Mouse (Mus musculus) heart, adult 18-20 months (tissue): Measurements from ENCODE around the gene Olfr718-ps1. TPM values are rescaled to one million over a fixed set of nuclear protein-coding genes. Genes with fewer than 3 reads are reported as not detected.
"Not testable (repeated sequence)": the region's sequence is repeated elsewhere in the genome, so short reads cannot be mapped to it uniquely, and the experiment has no call there.

Experiments used
- DNase-seq, 2 experiments: peaks; one replicate each; pipeline ENCODE4 v3.0.0; 2021 to 2022; ENCODE audit warnings: mixed read lengths in 1 of 2
- long read RNA-seq, 2 experiments: library from polyadenylated mRNA; stranded (forward); transcript quantifications; one replicate each; pipeline ENCODE4 v2.0.0; 2021
- total RNA-seq, 2 experiments: library from RNA; stranded (reverse); gene quantifications; 2 replicates each; pipeline ENCODE4 v1.2.3; 2021

The Olfr718-ps1 gene
- total RNA-seq, result not detected
- long read RNA-seq, experiment 1, result 0 reads
- long read RNA-seq, experiment 2, result 0 reads

DNA sequence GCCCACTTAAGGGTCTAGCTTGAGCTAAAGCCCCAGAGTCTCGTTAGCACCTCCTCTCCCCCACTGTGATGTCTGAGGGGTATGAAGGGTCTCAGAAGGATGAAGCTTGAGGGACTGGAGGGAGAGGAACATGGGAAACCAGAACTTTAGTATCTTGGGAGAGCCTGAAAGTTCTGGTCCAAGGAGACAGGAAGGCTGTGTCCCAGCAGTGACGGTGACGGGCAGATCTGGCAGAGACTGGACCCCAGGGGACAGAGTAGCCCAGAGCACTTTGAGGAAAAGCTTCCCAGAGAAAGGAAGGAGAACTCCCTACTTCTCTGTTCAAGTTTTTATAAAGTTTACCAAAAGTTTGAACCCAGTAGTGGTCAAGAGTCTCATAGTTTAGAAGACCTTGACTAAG is at the start of gene Olfr718-ps1:
Olfr718-ps1 (minus strand) TSS at position 101 of the 400 bp plus-strand sequence.
- no peak for DNase-seq

DNA sequence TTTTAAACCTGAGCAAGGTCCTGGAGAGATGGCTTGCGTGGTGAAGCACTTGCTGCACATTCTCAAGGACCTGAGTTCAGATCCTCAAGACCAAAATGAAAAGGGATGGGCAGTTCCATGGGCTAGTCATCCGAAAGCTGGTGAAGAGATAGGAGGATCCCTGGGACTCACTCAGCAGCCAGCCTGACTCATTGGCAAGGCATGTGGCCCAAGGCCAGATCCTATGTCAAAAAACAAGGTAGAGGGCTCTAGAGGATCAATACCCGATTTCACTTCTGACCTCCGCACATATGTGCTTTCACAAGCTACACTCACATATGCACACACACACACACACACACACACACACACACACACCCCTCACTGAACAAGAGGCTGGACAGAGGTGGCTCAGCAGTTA is 49.1 kb upstream of the Olfr718-ps1 start:
- DNase-seq, result no peak

DNA sequence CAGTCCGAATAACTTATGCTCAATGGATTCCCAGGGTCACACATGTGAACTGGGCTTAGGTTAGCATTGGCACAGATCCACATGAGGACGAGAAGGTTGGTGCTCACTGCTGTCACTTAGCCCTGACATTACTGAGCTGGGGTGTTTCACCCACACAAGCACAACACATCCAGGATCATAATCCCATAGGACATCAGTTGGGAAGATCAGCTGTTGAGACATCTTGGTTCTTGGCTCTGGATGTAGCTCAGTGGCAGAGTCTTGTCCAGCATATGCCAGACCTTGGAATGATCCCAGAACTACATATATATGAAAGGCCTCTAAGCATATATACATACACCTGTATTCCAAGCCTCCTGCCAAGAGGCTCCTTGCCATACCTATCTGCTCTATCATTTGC is 47.8 kb upstream of the Olfr718-ps1 start:
- no peak for DNase-seq

DNA sequence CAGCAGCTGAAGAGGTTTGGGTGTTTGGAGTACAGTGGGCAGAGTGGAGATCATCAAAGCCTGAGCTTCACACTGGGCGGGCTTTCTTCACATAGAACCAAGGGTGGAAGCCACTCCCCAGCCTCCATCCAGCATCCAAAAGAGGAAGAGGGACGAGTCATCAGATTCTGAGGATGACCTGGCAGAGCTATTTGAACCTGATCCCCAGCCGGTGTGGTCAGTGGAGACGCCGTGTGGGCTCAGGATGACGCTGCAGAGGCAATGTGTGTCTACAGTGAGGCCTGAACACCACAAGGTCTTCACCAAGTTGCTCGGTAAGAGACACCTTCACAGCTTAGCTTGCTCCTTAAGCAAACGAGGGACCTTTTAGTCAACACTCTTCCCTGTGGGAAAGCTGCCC is 47.4 kb upstream of the Olfr718-ps1 start:
- DNase-seq, result not testable (repeated sequence)

DNA sequence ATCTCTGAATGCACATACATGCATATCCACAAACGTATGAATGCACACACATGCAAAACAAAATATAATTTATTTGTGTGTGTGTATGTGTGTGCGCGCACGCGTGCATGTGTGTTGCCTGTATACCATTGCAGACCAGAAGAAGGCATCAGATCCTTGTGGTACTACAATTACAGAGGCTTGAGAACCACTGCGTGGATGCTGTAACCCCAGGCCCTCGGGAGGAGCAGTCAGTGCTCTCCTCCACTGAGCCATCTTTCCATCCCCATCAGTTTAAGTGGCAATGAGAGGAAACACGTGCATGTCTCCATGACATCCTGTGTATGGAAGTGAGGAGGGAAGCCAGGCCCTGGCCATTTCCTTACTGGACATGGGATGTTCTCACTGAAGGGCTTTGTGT is 45.4 kb upstream of the Olfr718-ps1 start:
- DNase-seq, result no peak

DNA sequence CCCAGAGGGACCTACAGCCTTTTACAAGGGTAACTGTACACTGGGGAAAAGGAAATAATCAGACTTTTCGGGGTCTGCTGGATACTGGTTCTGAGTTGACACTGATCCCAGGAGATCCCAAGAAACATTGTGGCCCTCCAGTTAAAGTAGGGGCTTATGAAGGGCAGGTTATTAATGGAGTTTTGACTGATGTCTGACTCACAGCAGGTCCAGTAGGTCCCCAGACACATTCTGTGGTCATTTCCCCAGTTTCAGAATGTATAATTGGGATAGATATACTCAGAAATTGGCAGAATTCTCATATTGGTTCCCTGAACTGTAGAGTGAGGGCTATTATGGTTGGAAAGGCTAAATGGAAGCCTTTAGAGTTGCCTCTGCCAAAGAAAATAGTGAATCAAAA is 40.6 kb upstream of the Olfr718-ps1 start:
- DNase-seq, result not testable (repeated sequence)

DNA sequence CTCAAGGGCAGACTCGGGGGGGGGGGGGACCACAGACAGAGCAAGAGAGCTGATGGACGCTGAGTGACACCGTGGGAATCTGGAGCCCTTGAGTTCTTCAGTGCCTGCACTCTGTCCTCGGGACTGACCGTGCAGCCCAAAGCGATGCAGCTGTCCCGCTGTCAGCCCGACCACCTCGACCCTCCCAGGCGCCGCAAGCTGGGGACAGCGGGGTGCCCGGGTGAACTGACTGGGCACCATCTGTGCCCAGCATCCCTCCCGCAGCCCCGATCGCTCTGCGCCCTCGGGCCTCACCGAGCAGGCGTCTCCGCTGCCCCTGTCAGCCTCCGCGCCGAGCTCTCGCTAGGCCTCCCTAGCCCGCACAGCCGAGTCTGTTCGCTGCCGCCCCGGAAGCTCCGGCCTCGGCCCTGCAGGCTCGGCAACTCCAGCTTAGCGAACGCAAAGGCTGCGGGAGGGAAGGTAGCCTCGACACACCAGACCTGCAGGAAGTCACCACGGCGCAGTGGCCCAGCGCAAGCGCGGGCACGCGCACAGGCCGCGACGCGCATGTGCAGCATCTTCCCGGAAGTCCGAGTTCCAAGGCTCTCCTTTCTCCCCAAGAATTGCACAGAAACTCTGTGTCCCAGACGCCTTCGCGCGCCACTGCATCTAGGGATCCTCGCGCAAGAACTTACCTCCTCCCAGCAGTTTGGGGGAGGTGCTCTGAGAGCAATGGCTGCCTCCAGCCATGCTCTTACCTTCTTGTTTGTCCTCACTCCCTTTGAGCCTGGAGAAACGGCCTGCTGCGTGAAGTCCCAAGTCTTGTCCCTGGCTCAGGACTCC is 33.1 kb upstream of the Olfr718-ps1 start, which contains the start of the genes Rbak and Spdye4b:
Rbak (minus strand) TSS at position 521 of the 822 bp plus-strand sequence.
Spdye4b (plus strand) TSS at position 763 of the 822 bp plus-strand sequence.
- peak; percentile 93 to 97 for DNase-seq

DNA sequence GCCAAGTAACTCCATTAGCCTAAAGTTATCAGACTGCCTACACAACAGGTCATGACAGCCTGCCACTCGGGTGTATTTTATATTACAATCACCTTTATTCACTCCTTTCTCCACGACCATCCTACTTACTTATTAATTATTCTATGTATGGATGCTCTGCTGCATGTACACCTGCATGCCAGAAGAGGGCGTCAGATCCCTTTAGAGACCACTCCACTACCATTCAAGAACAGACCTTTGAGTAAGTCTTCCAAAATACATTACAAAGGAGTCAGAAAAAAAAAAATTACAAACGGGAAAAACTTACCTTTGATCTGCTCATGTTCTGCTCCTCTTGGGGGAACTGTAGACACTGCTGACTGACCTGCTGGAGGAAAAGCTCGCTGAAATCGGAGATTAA is 31.8 kb upstream of the Olfr718-ps1 start:
- DNase-seq, result no peak

DNA sequence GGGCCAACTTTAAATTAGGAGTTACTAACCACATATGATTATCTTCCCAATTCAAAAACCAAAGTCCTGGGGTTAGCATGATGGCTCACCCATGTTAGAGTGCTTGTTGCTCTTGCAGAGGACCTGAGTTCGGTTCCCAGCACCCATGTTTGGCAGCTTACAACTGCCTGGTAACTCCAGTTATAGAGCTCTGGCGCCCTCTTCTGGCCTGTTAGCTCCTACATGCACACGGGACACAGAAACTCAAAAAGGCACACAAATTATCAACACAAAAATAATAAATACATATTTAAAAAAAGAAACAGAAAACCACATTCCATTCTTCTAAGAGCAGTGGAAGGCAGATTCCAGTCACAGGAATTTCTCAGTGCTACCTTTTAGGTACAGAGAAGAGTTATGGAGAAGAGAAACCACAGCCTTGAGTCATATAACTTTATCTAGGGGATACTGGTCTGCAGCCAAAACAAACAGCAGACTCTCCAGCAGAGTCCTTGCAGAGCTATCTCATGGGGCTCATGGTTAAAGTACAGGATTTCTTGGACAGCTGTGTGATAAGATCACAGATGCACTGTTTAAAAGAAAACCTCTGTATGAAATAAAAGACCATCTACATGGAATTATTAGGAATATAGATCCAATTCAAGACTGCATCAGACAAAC is 30.3 kb upstream of the Olfr718-ps1 start:
- DNase-seq, result no peak

DNA sequence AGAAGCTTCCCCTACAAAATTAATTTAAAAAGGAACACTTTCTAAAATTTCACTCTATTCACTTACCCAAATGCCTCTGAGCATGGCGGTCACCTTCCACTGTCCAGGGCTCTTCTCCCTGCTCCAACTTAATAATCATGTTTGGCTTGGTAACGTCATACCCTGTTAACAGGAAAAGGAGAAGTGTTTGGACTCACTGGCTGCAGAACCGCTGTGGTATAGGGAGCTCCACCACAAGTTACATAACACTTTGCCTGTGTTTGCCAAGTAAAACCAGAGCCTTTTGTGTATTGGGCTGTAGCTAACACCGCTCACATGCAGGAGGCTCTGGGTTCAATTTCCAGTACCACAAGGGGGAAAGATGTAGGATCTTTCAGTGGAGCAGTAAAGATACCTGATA is 28.6 kb upstream of the Olfr718-ps1 start:
- DNase-seq, result no peak

DNA sequence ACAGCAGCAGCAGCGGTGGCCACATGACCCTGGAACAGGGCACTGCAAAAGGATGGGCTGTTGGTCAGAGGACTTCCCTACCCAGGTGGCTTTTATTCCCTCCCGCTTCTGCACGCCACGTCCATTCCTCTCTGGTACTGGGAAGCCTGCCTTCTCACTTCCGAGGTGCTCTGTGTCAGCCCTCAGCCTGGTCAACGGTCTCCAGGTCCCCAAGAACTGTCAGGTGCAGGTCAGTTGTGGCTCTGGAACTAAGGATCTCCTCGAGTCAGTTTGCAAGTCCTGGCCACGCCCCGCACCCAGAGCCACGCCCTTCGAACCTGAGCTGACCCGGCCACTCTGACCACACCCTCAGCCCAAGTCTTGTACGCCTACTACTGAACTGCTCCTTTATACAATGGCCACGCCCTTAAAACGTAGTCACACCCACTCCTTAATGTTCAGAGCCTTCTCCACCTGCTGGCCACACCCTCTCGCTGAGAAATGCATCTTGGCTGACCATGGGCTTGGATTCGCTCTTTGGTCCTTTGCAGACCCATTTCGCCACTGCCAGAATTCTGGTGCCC is 18.2 kb upstream of the Olfr718-ps1 start:
- no peak for DNase-seq

DNA sequence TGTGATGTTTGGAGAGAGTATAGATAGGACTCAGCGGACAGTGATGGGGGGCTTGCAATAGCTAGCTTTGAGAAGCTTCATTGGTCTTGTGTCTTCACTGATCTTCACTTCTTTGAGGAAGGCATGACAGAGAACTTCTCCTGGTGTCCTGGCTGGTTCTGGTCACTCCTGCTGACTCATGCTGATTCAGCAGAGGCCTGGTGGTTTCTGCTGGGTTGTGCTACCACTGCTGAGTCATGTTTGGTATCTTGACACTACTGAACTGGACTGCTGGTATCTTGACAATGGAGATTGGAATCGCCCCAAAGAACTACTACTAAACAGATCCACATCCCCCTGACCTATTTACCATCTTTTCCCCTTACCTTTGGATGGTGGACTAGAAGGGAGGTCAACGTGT is 8.2 kb upstream of the Olfr718-ps1 start:
- no peak for DNase-seq

DNA sequence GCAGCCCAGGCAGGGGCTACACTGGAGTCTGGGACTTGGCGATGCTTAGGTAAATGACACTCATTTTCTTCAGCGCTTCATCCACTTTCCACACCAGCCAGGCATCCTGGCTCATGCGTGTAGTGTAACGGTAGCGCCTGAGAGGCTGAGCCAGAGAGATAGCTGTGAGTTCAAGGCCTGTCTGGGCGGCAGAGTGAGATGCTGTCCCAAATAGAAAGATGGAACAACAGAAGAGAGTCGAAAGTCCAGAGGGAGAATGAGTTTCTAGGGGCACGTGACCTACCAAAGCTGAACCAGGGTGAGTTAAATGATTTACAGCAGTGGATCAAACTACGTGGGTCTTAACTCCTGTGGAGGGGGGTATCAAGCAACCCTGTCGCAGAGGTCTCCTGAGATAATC is 6.4 kb upstream of the Olfr718-ps1 start:
- no peak for DNase-seq

DNA sequence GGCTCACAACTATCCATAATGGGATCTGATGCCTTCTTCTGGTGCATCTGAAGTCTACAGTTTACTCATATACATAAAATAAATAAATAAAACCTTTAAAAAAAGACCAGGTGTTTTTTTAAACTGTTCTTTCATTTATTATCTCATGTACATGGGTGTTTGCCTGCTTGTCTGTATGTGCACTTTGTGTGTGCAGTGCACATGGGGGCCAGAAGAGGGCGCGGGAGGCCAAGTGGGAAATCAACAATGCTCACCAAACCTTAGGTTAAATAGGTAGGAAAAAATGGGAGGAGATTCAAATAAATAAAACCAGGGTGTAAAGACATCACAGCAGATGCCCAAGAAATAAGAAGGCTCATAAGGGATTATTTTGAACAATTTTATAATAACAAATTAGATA is 2.7 kb upstream of the Olfr718-ps1 start:
- DNase-seq, result no peak

DNA sequence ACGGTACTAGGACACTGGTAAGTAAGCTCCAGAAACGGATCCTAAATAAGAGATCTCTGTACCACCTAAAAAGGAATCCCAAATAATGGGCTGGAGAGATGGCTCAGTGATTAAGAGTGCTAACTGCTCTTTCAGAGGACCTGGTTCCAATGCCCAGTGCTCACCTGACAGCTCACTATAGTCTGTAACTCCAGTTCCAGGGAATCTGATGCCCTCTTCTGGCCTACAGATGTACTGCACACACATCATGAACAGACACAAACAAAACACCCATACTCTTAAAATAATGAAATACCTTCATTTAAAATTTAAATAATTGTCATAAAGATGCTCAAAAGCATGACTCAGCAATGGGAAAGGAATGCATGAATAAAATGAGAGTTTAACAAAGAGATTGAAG is 2.2 kb upstream of the Olfr718-ps1 start:
- no peak for DNase-seq

DNA sequence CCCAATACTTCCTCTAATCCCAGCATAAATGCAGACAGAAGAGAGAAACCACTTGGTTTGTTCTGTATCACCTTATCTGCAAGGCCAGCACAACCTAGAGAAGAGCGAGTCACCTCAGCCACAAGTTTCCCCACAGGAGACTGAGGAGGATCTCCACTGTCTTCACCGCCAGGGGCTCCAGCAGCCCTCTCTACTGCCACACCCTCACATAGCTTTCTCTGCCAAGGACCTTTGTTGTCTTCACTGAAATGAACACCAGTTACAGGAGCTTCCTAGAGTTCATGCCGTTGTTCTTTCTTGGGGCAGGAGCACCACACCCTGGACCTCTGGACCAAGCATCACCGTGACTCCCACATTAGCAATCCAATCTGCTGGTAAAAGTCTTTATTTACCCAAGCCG is 1.3 kb upstream of the Olfr718-ps1 start:
- no peak for DNase-seq

DNA sequence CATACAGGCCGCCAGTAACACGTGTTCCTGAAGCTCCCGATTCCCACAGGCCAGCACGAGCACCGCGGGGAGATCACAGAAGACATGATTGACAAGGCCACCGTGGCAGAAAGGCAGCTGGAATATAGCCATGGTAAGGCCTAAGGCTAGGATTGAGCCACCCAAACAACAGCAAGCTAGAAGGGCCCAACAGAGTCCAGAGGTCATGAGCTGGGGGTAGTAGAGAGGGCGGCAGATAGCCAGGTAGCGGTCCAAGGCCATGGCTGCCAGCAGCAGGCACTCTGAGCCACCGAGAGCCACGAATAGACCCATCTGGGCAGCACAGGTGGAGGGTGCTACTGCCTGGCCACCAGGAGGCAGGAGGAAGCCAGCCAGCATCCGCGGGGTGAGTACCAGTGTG is 9.8 kb downstream of the Olfr718-ps1 start:
- DNase-seq, result no peak

DNA sequence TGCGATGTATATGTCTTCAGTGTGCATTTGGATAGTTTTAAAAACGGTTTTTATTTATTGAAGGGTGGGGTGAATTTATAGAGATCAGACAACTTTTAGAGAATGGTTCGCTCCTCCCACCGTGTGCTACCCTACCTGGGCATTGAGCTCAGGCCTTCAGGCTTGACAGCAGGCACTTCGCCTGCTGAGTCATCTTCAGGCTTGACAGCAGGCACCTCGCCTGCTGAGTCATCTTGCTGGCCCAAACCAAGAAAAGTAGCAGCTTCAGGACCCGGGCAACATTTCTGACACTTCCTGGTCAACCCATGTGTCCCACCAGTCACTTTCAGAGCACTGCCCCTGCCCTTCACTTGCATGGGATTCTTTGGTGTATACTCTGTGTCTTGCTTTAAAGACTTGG is 12.3 kb downstream of the Olfr718-ps1 start:
- no peak for DNase-seq

DNA sequence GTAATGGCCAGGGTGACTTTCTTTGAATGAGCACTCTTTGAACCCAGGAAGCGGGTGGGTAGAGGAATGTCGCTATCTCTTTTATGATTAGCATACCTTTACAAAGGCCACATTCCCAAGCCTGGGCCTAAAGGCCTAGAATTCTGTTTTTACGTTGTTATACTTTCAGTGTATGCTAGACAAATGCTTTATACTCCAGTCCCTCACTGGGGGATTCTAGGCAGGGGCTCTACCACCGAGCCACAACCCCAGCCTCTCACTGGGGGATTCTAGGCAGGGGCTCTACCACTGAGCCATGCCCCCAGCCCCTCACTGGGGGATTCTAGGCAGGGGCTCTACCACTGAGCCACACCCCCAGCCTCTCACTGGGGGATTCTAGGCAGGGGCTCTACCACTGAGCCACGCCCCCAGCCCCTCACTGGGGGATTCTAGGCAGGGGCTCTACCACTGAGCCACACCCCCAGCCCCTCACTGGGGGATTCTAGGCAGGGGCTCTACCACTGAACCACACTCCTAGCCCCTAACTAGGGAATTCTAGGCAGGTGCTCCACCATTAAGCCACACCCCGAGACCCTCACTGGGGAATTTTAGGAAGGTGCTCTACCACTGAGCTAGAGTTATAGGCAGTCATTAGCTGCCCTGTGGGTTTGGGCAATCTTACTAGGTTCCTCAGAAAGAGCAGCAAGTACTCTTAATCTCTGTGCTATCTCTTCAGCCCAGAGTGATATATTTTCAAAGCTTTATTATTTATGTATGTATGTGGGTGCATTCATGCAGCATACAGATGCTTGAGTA is 13.0 kb downstream of the Olfr718-ps1 start:
- DNase-seq, result not testable (repeated sequence)

DNA sequence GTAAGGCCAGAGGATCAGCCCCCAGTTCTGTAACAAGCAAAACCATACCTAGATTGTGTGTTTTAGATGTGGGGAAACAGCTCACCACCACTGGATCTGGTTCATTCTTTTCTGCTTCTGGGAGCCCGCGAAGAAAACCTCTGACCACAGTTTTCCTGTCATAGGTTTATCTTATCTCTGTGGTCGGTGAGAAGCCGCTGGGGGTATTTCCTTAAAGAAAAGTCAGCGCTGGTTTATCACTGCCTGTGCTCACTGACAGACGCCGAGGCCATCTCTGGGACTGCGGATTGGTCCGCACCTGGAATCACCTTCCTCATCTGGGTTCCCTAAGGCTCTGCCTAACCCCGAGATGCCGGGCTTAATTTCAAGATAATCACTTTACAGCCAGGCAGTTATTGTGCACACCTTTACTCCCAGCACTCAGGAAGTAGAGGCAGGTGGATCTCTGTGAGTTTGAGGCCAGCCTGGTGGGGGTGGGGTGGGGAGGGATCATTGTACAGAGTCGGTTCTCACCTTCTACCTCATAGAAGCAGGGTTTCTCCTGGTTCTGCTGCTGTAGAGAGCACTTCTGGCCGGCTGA is 14.4 kb downstream of the Olfr718-ps1 start:
- DNase-seq, result no peak

DNA sequence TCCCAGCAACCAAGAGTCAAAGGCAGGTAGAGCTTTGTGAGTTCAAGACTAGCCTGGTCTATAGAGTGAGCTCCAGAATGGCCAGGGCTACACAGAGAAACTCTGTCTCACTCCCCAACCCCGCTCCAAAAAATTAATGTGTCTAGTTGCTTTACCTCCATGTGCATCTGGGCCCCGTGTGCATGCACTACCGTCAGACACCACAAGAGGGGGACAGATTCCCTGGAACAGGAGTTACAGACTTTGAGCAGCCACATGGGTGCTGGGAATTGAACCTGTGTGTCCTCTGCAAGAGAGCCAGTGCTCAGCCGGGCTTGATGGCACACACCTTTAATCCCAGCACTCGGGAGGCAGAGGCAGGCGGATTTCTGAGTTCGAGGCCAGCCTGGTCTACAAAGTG is 17.0 kb downstream of the Olfr718-ps1 start:
- DNase-seq, result no peak

DNA sequence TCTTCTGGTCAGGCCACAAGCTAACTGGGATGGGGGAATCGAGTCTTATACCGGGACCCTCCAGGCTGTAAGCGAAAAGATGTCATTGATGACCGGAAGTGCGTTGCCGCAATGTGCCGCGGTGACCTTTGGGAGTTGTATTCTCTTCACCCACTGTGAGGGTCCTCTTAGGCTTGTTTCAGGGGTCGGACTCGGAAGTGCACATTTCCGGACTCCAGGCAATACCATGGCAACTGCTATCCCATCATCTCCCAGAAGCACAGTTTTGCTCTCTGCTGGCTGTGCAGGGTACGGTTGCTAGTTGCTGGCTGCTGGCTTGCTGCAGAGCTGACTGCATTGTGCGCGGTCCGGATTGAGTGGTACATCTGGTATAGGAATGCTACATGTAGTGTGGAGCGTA is 18.3 kb downstream of the Olfr718-ps1 start:
- DNase-seq, result no peak
